Mouse (Mus musculus) bone marrow, adult 2 months (tissue): ENCODE results near the gene Rps6. TPM values are rescaled to one million over a fixed set of nuclear protein-coding genes. Genes with fewer than 3 reads are reported as not detected.

Experiments
- H3K27ac ChIP-seq: fragments of 200-500 bp; 2 replicates; pipeline ENCODE4 v1.5.1; 2012; ENCODE audit warnings: low read depth, mild to moderate bottlenecking, control low read depth, inconsistent platforms, low read length; ENCODE audit not compliant: control insufficient read depth, poor library complexity, insufficient read depth
- H3K4me1 ChIP-seq: fragments of 200-500 bp; 2 replicates; pipeline ENCODE4 v1.6.1; 2011; ENCODE audit warnings: low read length; ENCODE audit not compliant: control insufficient read depth, insufficient read depth
- H3K4me3 ChIP-seq: fragments of 200-500 bp; replicated peaks from 2 replicates; pipeline ENCODE3; 2011; ENCODE audit warnings: mild to moderate bottlenecking, low read depth, low read length, control low read depth; ENCODE audit not compliant: control insufficient read depth
- CTCF ChIP-seq: fragments of 200-500 bp; IDR thresholded peaks from 2 replicates; pipeline ENCODE4 v1.5.1; 2011; ENCODE audit warnings: low read length, control low read depth; ENCODE audit not compliant: control insufficient read depth, insufficient read depth
- POLR2A ChIP-seq: fragments of 200-500 bp; IDR thresholded peaks from 2 replicates; pipeline ENCODE4 v1.6.1; 2011; ENCODE audit warnings: low read depth, mild to moderate bottlenecking, control low read depth, low read length, borderline replicate concordance; ENCODE audit not compliant: control insufficient read depth
- WGBS: fragments of 180-500 bp; shearing (Covaris S2); methylation state at CpG from one replicate; pipeline ENCODE4 v1.1.7; 2018; 5-methylcytosine and 5-hydroxymethylcytosine counted together
- polyA plus RNA-seq: library from polyadenylated mRNA; stranded (reverse); fragments of >200 nt; gene quantifications from 2 replicates; pipeline ENCODE4 v1.2.4, GENCODE M21; 2011; ENCODE audit warnings: low replicate concordance; ENCODE audit not compliant: missing spikeins, insufficient read depth, insufficient read length

Rps6 gene
- polyA plus RNA-seq, 1 experiment: 2,010 TPM

DNA sequence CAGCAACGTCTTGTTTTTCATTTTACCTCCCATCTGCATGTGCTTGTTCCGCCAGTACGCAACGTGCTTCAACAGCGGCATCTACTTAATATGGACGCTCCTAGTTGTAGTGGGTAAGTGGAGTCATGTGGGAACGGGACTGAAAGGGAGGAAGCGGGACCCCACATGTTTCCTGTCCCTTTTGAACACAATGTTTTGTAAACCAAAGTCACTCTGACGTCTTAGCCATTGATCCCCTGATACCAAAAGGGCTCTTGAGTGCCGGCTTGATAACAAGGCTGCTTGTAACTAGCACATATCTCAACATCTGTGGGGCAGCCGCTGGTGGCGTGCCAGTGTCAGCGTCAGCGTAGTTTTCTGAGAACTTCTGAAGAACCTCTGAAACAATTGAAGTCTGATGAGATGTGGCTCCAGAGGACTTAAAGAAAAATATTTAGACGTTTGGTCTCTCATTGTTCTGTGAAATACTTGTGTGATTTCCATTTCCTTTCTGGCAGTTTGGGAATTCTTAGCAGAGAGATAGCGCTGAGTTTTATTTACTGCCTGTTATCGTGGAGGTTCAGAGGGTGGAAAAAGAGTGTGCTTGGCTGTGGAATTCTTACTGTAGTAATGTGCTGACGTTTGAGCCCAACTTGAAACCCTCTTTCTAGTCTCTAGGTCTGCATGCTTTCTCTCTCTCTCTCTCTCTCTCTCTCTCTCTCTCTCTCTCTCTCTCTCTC, 29.1 kb upstream of the Rps6 start:
- Histone ChIP-seq H3K27ac (no peak overlapping the region), H3K4me3 (peak overlapping the region; percentile 45), H3K4me1 (peaks cover 1% of the 10 kb centered on the region; the same call in 1 of the 2 replicates)
- TF ChIP-seq POLR2A (no peak), CTCF (no peak)
- 2% methylated on average over 18 of the region's 18 CpGs for WGBS

DNA sequence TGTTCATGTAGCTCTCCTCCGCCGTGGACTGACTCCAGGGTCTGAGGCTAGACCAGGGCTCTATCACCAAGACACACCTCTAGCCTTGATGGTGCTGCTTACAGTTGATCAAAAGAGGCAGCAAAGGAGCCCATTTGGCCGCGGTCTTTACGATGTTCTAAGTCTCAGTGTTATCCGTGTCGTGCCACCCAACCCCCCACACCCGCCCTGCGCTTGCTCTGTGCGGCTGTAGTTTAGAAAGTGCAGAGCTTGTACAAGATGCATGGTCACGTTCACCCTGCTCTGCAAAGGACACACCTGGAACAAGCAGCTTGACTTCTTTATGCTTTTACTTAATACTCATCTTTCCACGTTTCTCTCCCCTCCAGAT, 28.6 kb upstream of the Rps6 start:
- H3K27ac ChIP-seq: no peak overlapping the region
- no peak for TF ChIP-seq POLR2A
- TF ChIP-seq CTCF: no peak
- WGBS: 6% methylated on average over 12 of the region's 12 CpGs
- H3K4me3 ChIP-seq: peak overlapping the region; percentile 45
- H3K4me1 ChIP-seq: peaks cover 1% of the 10 kb centered on the region; the same call in 1 of the 2 replicates

- Histone ChIP-seq H3K4me3 (no peak overlapping the region), H3K4me1 (peaks cover 1% of the 10 kb centered on the region; the same call in 1 of the 2 replicates), H3K27ac (no peak overlapping the region)
- no peak for TF ChIP-seq POLR2A
- peak; percentile 41 for TF ChIP-seq CTCF
- 40% methylated on average over 4 of the region's 4 CpGs for WGBS
These were observed 27.7 kb upstream of the Rps6 start for GRCm38 (mm10) chr4:86884945-86885344.

DNA sequence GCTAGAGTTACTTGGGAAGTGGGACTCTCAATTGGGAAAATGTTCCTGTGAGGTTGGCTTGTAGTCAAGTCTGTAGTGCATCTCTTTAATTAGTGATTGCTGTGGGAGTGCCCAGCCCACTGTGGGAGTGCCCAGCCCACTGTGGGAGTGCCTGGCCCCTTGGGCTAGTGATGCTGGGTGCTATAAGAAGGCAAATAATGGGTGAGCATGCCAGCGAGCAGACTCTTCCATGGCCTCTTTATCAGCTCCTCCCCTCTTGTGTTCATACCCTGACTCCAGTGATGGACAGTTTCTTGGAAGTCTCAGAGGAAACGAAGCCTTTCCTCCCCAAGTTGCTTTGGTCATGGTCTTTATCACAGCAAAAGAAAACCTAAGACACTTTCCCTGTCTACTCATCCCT, 25.2 kb upstream of the Rps6 start:
- TF ChIP-seq POLR2A: no peak
- TF ChIP-seq CTCF: no peak
- Histone ChIP-seq H3K27ac (no peak overlapping the region), H3K4me3 (no peak overlapping the region), H3K4me1 (peaks cover 1% of the 10 kb centered on the region; the same call in 1 of the 2 replicates)
- 64% methylated on average over 2 of the region's 2 CpGs for WGBS

- Histone ChIP-seq H3K4me1 (peaks cover 1% of the 10 kb centered on the region; the same call in 1 of the 2 replicates), H3K27ac (no peak overlapping the region), H3K4me3 (no peak overlapping the region)
- TF ChIP-seq POLR2A: no peak
- TF ChIP-seq CTCF: no peak
- WGBS: 78% methylated on average over 4 of the region's 4 CpGs
These were observed 24.0 kb upstream of the Rps6 start for GRCm38 (mm10) chr4:86881178-86881577.

GRCm38 (mm10) chr4:86879477-86879876, 22.3 kb upstream of the Rps6 start:
- WGBS: 64% methylated on average over 2 of the region's 2 CpGs
- Histone ChIP-seq H3K4me1 (no peaks in the 10 kb centered on the region), H3K4me3 (no peak overlapping the region), H3K27ac (no peak overlapping the region)
- TF ChIP-seq CTCF: no peak
- no peak for TF ChIP-seq POLR2A

DNA sequence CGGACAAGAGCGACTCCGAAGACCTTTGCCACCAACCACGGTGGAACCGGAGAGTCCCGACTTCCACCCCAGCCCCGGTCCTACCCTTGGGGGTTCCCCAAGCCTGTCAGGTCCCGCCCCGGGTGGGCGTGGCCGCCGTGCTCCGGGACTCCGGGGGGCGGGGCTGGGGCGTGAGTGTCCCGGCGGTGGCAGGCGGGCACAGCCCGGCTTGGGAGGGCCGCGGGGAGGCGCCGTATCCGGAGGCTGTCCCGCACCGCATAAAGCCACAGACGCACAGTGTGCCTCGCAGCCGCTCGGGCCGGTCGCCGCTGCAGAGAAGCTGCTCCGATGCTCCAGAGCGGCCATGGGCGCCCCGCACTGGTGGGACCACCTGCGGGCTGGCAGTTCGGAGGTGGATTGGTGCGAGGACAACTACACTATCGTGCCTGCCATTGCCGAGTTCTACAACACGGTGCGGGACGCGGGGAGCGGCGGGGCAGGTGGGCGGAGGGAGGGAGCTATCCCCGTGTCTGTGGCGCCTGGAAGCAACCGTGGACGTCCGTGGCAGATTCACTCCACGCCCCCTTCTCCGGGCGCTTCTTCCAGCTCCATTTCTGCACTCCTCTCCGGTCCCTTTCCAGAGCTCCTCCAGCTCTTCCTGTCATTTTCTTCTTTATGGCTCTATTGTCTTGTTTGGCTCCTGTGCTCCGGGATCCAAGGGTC, 17.1 kb upstream of the Rps6 start, which contains the start of gene Acer2:
Acer2 (plus strand) TSS at position 251 of the 702 bp plus-strand sequence.
- Histone ChIP-seq H3K27ac (no peak within 1 kb of the TSS), H3K4me1 (no peaks in the 10 kb centered on the region), H3K4me3 (peak within 1 kb of the TSS; percentile 68)
- TF ChIP-seq POLR2A (peak; percentile 62; the same call in 1 of the 2 replicates), CTCF (no peak)
- WGBS: under 1% methylated on average over 59 of the region's 60 CpGs

- Histone ChIP-seq H3K4me3 (no peak overlapping the region), H3K4me1 (no peaks in the 10 kb centered on the region), H3K27ac (no peak overlapping the region)
- TF ChIP-seq POLR2A: no peak
- no peak for TF ChIP-seq CTCF
- 69% methylated on average over 4 of the region's 4 CpGs for WGBS
These were observed 15.9 kb upstream of the Rps6 start for GRCm38 (mm10) chr4:86873072-86873471.

DNA sequence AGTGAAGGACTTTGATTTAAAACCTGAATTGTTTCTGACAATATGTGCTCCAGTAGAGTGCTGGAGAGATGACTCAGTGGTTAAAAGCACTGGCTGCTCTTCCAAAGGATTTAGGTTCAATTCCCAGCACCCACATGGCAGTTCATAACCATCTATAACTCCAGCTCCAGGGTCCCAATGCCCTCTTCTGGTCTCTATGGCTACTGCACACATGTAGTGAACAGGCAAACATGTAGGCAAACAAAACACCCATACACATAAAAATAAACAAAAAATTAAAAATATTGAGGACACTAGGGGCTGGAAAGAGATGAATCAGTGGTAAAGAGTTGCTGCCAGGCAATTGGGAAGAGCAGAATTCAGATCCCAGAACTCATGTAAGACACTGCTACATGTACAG, 14.8 kb upstream of the Rps6 start:
- no peak for TF ChIP-seq POLR2A
- H3K4me3 ChIP-seq: no peak overlapping the region
- no peak overlapping the region for H3K27ac ChIP-seq
- H3K4me1 ChIP-seq: no peaks in the 10 kb centered on the region
